Mouse (Mus musculus) lung, adult 10 weeks (tissue): ENCODE data around the gene Fam240b. TPM values are rescaled to one million over a fixed set of nuclear protein-coding genes. Genes with fewer than 3 reads are reported as not detected.

Experiments
- polyA plus RNA-seq: library from polyadenylated mRNA; stranded (reverse); fragments of 350-450 nt; fragmentation: Illumina TruSeq; extraction: RNeasy Lipid Tissue Mini Kit (QIAGEN cat#74804); gene quantifications from one replicate; pipeline ENCODE4 v1.2.3, GENCODE M21; 2014; ENCODE audit warnings: low read depth, low replicate concordance; ENCODE audit not compliant: insufficient read depth

Gene Fam240b
- polyA plus RNA-seq: not detected

GRCm38 (mm10) chr13:64497692-64498091, at the start of gene Fam240b:
Fam240b (minus strand) TSS chr13:64497792.

GRCm38 (mm10) chr13:64432017-64432995, 65.3 kb downstream of the Fam240b start, which contains the start of gene Cdk20:
Cdk20 (plus strand) TSS chr13:64432314.

Other genes with a start within 250 kb of the Fam240b start
- 2.9 TPM for gene Cdc14b, start 222.5 kb downstream of the Fam240b start, polyA plus RNA-seq
- gene Aaed1, start 185.1 kb downstream of the Fam240b start, polyA plus RNA-seq: 49.4 TPM
- 197 TPM for gene Ctsl, start 126.9 kb downstream of the Fam240b start, polyA plus RNA-seq
- 4.3 TPM for gene Cdk20, start 65.5 kb downstream of the Fam240b start, polyA plus RNA-seq